Mouse (Mus musculus) fibroblast of lung, adult 2 months (primary cell): ENCODE results near the gene Kank1.

Experiments used
- DNase-seq: peaks from one replicate; pipeline ENCODE4 v3.0.0-alpha.2; 2011; ENCODE audit warnings: low read depth

The Kank1 gene

GRCm38 (mm10) chr19:25406481-25407184, 169.9 kb downstream of the Kank1 start:
- no peak for DNase-seq

DNA sequence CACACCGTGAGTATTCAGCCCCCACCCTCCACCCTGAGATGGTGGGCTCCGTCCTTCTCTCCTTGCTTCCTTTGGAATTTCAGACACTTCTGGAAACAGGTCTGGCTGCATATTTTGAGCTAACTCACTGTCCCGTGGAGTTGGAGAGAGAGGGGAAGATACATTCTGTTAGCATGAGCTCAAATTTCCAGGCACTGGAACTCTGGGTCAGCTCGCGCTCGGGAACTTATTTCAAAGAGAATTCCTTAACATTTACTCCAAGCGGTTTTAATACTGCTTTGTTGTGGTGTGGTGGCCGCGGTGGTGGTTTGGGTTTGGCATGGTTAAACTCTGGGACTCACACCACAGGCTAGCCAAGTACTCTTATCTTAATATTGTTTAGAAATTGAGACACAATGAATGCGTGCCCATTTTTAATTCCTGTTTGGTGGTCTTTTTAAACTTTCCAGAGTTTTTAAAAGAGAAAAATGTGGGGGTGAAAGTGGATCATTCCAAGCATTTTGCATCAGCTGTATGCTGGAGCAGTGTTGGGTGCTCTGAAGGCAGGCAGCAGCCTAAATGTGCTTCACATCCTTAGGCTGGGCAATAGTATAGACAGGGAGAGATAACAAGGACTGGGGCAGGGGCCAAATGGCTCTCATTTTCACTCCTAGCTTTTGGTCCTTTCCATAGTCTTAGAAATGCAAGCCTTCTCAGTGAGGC, 170.6 kb downstream of the Kank1 start:
- no peak for DNase-seq

DNA sequence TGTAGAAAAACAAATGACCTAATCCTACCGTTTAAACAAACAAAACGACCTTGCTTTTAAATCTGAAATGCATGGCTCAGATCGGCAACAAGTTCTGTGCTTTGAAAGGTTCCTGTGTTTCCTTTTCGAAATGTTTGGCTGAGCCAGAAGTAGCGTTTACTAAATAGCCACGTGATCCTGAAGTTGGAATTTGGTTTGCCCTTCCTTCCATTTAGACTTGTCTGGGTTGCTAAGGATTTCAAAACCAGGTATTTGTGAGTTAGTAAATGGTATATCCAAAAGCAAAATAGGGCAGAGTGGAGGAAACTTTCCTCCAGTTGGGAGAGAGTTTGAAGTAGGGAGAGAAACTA, 171.1 kb downstream of the Kank1 start:
- no peak for DNase-seq

- DNase-seq = no peak
Observed at GRCm38 (mm10) chr19:25409239-25409638, 172.5 kb downstream of the Kank1 start.

DNA sequence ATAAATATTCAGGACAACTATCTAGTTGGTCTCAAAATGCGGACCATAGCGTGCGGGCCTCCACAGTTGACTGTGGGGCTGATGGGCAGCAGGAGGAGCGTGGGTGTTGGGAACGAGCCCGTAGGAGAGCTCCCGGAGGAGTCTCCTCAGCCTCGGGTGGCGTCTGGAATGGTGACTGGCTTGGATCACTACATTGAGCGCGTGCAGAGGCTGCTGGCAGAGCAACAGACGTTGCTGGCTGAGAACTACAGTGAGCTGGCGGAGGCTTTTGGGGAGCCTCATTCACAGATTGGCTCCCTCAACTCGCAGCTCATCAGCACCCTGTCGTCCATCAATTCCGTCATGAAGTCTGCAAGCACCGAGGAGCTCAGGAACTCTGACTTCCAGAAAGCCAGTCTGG, 174.6 kb downstream of the Kank1 start:
- no peak for DNase-seq

GRCm38 (mm10) chr19:25415448-25415847, 178.7 kb downstream of the Kank1 start:
- DNase-seq = no peak

DNA sequence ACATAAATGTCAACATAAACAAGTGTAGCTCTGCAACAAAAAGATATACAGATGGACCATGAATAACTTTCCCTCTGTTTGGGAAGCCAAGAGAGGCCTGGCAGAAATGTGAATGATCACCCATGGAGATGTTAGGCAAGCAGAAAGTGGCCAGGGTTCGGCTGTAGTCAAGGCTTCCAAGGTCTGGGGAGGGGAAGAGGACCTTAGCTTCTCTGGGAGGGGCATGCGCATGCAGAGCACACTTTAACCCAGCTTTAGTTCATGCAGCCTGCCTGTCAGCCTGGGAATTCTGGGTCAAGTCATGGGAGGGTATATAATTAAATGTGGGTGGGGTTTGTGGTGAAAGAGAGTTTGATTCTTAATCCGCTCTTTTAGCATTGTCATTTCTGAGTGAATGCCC, 180.9 kb downstream of the Kank1 start:
- DNase-seq = no peak

GRCm38 (mm10) chr19:25419983-25420382, 183.2 kb downstream of the Kank1 start:
- no peak for DNase-seq

GRCm38 (mm10) chr19:25422096-25422495, 185.3 kb downstream of the Kank1 start:
- no peak for DNase-seq

- DNase-seq = no peak
Observed at GRCm38 (mm10) chr19:25423371-25423770, 186.6 kb downstream of the Kank1 start.

- DNase-seq = no peak
Observed at GRCm38 (mm10) chr19:25426431-25426830, 189.7 kb downstream of the Kank1 start.

DNA sequence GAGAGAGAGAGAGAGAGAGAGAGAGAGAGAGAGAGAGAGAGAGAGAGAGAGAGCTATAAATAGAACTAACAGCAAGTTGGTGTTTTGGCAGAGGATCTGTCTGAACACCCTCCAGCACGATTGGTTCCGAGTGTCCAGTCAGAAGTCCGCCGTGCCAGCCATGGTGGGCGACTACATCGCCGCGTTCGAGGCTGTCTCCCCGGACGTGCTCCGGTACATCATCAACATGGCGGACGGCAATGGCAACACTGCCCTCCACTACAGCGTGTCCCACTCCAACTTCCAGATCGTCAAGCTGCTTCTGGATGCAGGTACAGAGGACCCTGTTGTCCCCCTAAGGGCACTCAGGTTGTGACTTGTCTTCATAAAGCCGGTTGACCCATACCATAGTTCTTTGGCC, 191.1 kb downstream of the Kank1 start:
- DNase-seq = no peak

DNA sequence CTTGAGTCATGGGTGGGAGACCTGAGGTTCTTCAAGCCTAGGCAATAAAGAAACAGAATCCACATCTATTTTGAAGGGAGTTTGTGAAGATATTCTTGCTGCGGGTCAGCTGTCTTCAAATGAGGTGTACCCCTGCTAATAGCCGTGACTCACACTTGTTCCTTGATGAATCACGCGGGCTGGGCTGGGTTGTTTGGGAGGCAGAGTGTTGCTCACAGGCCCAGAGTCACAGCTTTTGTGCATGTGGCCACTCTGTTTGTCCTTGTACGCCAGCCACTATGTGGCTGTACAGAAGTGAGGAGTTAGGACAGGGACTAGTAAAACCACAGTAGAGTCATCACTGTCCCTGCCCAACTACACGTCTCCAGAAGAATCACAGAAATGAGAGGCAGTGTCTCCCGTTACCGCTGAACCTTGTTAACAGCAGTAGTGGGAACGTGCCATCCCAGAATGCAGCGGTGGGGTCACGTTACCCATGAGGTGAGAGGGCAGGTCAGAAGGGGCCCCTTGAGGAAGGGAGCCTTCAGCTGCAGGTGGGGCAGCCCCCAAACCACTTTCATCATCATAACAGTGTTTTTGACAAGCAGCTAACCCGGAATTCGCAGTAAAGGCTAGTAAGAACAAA, 191.7 kb downstream of the Kank1 start:
- DNase-seq = no peak

GRCm38 (mm10) chr19:25431431-25431830, 194.7 kb downstream of the Kank1 start:
- DNase-seq = no peak

GRCm38 (mm10) chr19:25431909-25432308, 195.1 kb downstream of the Kank1 start:
- DNase-seq = no peak

DNA sequence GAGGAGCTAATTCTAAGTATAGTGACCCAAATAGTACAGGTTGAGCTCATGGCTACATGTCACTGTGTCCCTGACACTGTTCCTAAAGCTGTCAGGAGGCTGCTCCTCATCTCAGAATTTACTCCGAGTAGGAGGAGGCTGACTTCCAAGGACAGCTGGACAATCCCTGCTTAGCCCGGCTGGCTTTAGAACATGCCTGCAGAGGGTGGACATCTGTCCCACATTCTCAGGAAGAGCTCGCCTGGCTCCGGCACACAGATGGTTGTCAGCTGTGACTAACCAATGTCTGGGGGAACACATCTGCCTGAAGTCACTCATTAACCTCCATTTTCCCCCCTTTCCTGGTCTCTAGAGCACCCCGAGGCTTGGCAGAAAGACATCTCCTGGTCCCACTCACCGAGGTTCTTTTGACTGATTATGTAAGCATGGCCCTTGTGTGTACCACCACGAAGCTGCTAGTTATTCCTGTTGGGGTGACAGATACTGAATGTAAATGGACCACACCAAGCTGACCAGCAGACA, 196.5 kb downstream of the Kank1 start:
- DNase-seq = no peak

DNA sequence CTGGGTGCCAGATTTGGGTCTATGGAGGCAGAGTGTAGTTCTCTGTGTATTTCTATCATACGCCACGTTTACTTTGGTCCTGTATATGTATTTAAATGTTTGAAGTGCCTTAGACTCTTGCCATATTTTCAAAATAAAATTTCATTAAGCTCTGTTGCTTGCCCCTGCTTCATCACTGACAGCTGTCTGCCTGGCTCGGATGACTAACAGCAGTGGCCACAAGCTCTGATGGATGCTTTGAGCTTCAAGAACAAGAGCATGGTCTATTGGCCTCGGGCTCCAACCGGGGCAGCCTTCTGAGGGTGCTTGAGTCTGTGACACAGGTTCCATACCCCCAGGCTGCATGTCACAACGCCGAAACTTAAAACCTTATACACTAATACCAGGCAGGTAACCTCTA, 197.6 kb downstream of the Kank1 start:
- no peak for DNase-seq

DNA sequence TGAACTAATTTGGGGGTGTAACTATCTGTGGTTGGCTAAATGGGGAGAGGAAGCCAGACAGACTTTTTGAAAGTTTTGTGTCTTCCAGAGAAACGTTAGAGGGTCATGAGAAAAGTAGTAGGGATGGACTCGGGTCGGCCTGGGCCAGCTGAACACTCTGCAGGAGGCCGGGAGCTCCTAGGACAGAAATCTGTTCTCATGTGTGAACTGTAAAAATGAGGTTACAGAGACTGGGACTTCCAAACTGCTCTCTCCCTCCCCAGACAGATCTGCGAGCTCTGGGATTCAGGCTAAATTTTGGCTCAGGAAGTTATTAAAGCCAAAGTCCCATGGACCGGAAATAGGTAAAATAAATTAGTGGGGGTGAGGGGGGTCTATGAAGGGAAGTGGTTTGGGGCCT, 198.0 kb downstream of the Kank1 start:
- DNase-seq = no peak

DNA sequence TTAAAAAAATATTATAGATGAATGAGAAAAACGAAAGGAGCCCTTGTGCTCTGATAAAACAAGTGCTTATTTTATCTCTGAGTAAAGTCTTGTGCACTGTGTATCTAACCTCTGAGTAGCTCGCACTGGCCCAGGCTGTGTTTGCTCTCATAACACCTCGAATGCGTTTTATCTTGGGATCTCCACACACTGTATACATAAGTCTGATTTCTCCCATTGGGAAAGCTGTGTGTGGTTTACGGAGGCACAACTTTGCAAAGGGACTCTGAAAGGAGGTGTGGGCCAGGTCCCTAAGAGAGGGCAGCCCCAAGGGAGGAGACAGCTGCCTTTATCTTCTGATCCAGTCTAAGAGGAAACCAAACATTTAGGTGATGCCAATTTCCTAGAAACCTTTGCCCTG, 198.6 kb downstream of the Kank1 start:
- no peak for DNase-seq

- DNase-seq = peak; percentile 28
Observed at GRCm38 (mm10) chr19:25436175-25436574, 199.4 kb downstream of the Kank1 start.

DNA sequence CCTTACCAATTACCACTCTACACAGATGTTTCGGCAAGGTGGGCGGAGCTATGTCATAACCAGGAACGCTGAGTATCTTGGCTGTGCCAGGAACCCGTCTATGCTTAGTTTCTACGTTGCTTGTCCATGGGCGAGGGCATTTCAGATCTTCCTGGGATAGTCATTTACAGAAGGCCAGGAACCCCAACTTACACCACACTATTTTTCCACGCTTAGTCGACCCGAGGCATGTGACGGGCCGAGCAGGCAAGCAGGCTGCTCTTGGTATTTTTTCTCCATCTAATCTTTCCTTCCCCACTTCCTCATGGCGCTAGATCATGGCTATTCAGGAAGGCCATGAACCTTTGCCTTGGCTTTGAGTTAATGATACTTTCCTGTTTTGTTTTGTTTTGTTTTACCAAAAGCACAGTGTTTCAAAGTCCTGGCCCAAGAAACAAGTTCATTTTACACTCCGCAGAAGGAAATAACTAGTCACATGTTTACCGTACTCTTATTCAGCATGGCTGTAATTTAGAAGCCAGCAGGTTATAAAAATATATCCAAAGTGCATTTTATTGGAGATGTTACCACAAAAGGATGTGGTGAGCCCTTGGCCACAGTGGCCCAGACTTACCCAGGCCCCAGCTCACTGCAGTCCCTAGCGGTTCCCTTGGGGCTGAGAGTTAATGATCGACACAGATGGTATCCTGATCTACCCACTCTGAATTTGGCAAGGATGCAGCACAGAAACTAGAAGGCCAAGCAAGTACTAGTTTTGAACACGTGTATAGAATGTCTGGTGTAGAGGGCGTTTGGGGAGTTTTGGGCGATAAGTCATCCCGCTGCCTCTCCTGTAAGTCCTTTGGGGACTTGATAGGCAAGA, 200.2 kb downstream of the Kank1 start:
- peak; percentile 37 for DNase-seq

DNA sequence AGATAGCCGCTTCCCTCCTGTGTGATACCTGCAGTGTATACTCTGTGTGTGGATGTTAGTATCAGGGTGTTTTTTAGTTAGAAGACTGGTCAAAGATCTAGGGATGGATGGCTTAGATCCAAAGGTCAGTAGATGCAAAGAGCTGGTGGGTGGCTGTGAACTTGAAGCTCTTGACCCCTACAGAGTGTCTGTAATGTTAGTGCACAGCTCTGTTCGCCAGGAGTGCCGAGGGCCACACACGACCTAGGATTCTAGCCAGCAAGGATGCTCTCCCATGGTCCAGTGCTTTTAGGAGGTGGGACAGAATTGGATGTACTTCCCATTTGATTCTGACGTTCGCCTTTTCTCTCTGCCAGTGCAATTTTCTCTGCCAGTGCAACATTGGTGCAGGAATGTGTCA, 201.5 kb downstream of the Kank1 start:
- no peak for DNase-seq
